Mouse (Mus musculus) kidney, embryonic 14.5 days (tissue): ENCODE measurements at regions not wholly inside any gene's neighbourhood (a gene's known extent, or its start where the extent isn't known, plus 50 kb on each side); places are given as distances from the start of the nearest gene placed in this dataset.

Source experiments
- ATAC-seq: fragments of 200-750 bp; cut with Nextera tagmentation; 2 replicates; pipeline ENCODE4 v1.8.0; 2017; ENCODE audit warnings: moderate number of reproducible peaks, mild to moderate bottlenecking, moderate TSS enrichment, moderate library complexity; ENCODE audit not compliant: low FRiP score, low TSS enrichment
- H3K27ac ChIP-seq: fragments of 300-500 bp; sonication (generic); 2 replicates; pipeline ENCODE4 v1.5.1; 2014; ENCODE audit warnings: low read depth, mild to moderate bottlenecking, low read length, moderate library complexity, mixed read lengths
- H3K27me3 ChIP-seq: fragments of 300-500 bp; sonication (generic); 2 replicates; pipeline ENCODE4 v1.6.1; 2014; ENCODE audit warnings: mild to moderate bottlenecking, low read length; ENCODE audit not compliant: control insufficient read depth, insufficient read depth
- H3K36me3 ChIP-seq: fragments of 300-500 bp; sonication (generic); 2 replicates; pipeline ENCODE4 v1.6.1; 2014; ENCODE audit warnings: low read length, mixed read lengths; ENCODE audit not compliant: control insufficient read depth, insufficient read depth
- H3K4me1 ChIP-seq: fragments of 300-500 bp; sonication (generic); 2 replicates; pipeline ENCODE4 v1.6.1; 2014; ENCODE audit warnings: low read length, mixed read lengths; ENCODE audit not compliant: control insufficient read depth, insufficient read depth
- H3K4me2 ChIP-seq: fragments of 300-500 bp; sonication (generic); replicated peaks from 2 replicates; pipeline ENCODE4 v1.6.1; 2014; ENCODE audit warnings: low read depth, mild to moderate bottlenecking, low read length
- H3K4me3 ChIP-seq: fragments of 300-500 bp; sonication (generic); 2 replicates; pipeline ENCODE4 v1.5.1; 2014; ENCODE audit warnings: mild to moderate bottlenecking, low read length
- H3K9ac ChIP-seq: fragments of 300-500 bp; sonication (generic); 2 replicates; pipeline ENCODE4 v1.6.1; 2014; ENCODE audit warnings: low read depth, mild to moderate bottlenecking, low read length, moderate library complexity
- H3K9me3 ChIP-seq: fragments of 300-500 bp; sonication (generic); 2 replicates; pipeline ENCODE4 v1.6.1; 2016; ENCODE audit warnings: low read length; ENCODE audit not compliant: control insufficient read depth
- WGBS: fragments of 180-500 bp; shearing (Covaris S2); extraction: QIAGEN DNeasy Blood & Tissue Kit; methylation state at CpG from one replicate; pipeline ENCODE4 v1.1.7; 2014; 5-methylcytosine and 5-hydroxymethylcytosine counted together

GRCm38 (mm10) chr13:79886361-79886760 is 996.8 kb upstream of the Arrdc3 start:
- no peaks in the 10 kb centered on the region for H3K4me1 ChIP-seq
- H3K27me3 ChIP-seq, result no peaks in the 10 kb centered on the region
- H3K36me3 ChIP-seq, result no peaks in the 10 kb centered on the region
- ATAC-seq, result no peak
- no peak overlapping the region for H3K4me2 ChIP-seq
- no peaks in the 10 kb centered on the region for H3K9me3 ChIP-seq
- no peak overlapping the region for H3K27ac ChIP-seq
- H3K4me3 ChIP-seq, result no peak overlapping the region
- no peak overlapping the region for H3K9ac ChIP-seq
- 86% methylated on average over 1 of the region's 1 CpGs for WGBS
